Mouse (Mus musculus) ES-E14 (cell line): ENCODE results near the gene Trip12. TPM values are rescaled to one million over a fixed set of nuclear protein-coding genes. Genes with fewer than 3 reads are reported as not detected.

Experiments
- DNase-seq: peaks from one replicate; pipeline ENCODE4 v3.0.0-alpha.2; 2013; ENCODE audit warnings: low read depth, low spot score
- H3K27ac ChIP-seq: 2 replicates; pipeline ENCODE4 v1.5.1; 2012; ENCODE audit warnings: low read depth, mild to moderate bottlenecking, low read length, moderate library complexity, mixed read lengths; ENCODE audit not compliant: poor library complexity, insufficient read depth, severe bottlenecking
- H3K36me3 ChIP-seq: 2 replicates; pipeline ENCODE4 v1.6.1; 2012; ENCODE audit warnings: mild to moderate bottlenecking, low read length, moderate library complexity, mixed read lengths; ENCODE audit not compliant: control insufficient read depth, poor library complexity, insufficient read depth, severe bottlenecking
- H3K4me1 ChIP-seq, 2 experiments: fragments of 150-350 bp in 1 of 2; sonication (generic) in 1 of 2; 2 replicates each; pipeline ENCODE4 v1.6.1; 2012; ENCODE audit warnings: low read length in 2 of 2, mild to moderate bottlenecking in 1 of 2, mixed read lengths in 1 of 2; ENCODE audit not compliant: control insufficient read depth in 2 of 2, insufficient read depth in 2 of 2, poor library complexity in 1 of 2
- H3K4me3 ChIP-seq, 2 experiments: fragments of 150-350 bp in 1 of 2; sonication (generic) in 1 of 2; 2 replicates each; pipeline ENCODE4 v1.5.1; 2012; ENCODE audit warnings: low read length in 2 of 2, low read depth in 1 of 2, mild to moderate bottlenecking in 1 of 2, mixed read lengths in 1 of 2; ENCODE audit not compliant: insufficient read depth in 1 of 2, poor library complexity in 1 of 2, severe bottlenecking in 1 of 2
- H3K9ac ChIP-seq: 2 replicates; pipeline ENCODE4 v1.6.1; 2012; ENCODE audit warnings: low read depth, mild to moderate bottlenecking, low read length, mixed read lengths; ENCODE audit not compliant: poor library complexity, insufficient read depth, severe bottlenecking
- H3K9me3 ChIP-seq: fragments of 150-350 bp; sonication (generic); 2 replicates; pipeline ENCODE4 v1.6.1; 2012; ENCODE audit warnings: low read depth, mild to moderate bottlenecking, low read length; ENCODE audit not compliant: control insufficient read depth, insufficient read depth
- CHD2 ChIP-seq: IDR thresholded peaks from 2 replicates; pipeline ENCODE4 v1.6.1; 2014; ENCODE audit warnings: mild to moderate bottlenecking, low read depth, low read length, inconsistent platforms
- HCFC1 ChIP-seq: IDR thresholded peaks from 2 replicates; pipeline ENCODE4 v1.6.1; 2012; ENCODE audit warnings: low read length, inconsistent platforms, borderline replicate concordance; ENCODE audit not compliant: insufficient read depth
- MAFK ChIP-seq: IDR thresholded peaks from 2 replicates; pipeline ENCODE4 v1.6.1; 2014; ENCODE audit warnings: mild to moderate bottlenecking, low read depth, low read length, inconsistent platforms; ENCODE audit not compliant: insufficient read depth
- ZC3H11A ChIP-seq: IDR thresholded peaks from 2 replicates; pipeline ENCODE4 v1.6.1; 2012; ENCODE audit warnings: low read depth, mild to moderate bottlenecking, inconsistent platforms, low read length, borderline replicate concordance
- ZNF384 ChIP-seq: IDR thresholded peaks from 2 replicates; pipeline ENCODE4 v1.6.1; 2012; ENCODE audit warnings: low read depth, low read length, inconsistent platforms
- in situ Hi-C, 2 experiments: fragments of 600-800 bp; cut with MboI; formaldehyde crosslinking; loops; one replicate each; pipeline ENCODE4 v1.15.1; 2025; ENCODE audit warnings: low sequenced_read_pairs in 2 of 2, inconsistent platforms in 1 of 2; ENCODE audit not compliant: unreplicated experiment in 2 of 2
- total RNA-seq: library from RNA; depleted of rRNA; stranded (reverse); fragments of 300-350 nt; gene quantifications from 2 replicates; pipeline ENCODE4 v1.2.3, GENCODE M21; 2012

The Trip12 gene
- total RNA-seq, 1 experiment, result 425 TPM

GRCm38 (mm10) chr1:84866231-84866630, 25.9 kb upstream of the Trip12 start:
- Histone ChIP-seq H3K4me3 (no peak overlapping the region), H3K4me1 (peaks cover 23 to 26% of the 10 kb centered on the region in 2 experiments), H3K36me3 (no peaks in the 10 kb centered on the region), H3K27ac (peak overlapping the region; percentile 87), H3K9me3 (no peaks in the 10 kb centered on the region), H3K9ac (peak overlapping the region; percentile 32; the same call in 1 of the 2 replicates)
- no peak for DNase-seq
- no peak for TF ChIP-seq ZC3H11A
- 0 out of 2 replicates have a peak, but pooled peaks have one; percentile 47 for TF ChIP-seq ZNF384
- TF ChIP-seq CHD2, result no peak
- no peak for TF ChIP-seq HCFC1
- TF ChIP-seq MAFK, result no peak
- in situ Hi-C loops, result no loop called here

DNA sequence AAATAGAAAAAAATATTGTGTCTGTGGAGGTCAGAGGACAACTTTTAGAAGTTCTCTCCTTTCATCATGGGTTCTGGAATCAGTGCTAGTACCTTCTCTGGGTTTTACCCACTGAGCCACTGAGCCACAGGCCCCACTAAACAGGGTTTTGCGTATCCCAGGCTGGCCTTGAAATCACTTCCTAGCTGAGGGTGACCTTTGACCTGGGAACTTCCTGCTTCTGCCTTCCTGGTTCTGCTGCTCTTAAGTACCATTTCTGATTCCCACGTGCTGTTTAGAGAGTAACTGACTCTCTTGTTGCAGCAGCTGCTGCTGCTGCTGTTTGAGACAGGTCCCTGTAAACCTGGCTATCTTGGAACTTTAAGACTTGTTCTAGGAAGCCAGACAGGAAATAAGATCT, 24.3 kb upstream of the Trip12 start:
- H3K4me3 ChIP-seq, result no peak overlapping the region
- in situ Hi-C loops, result no loop called here
- peak overlapping the region; percentile 83; the same call in 1 of the 2 replicates for H3K27ac ChIP-seq
- no peaks in the 10 kb centered on the region for H3K9me3 ChIP-seq
- TF ChIP-seq HCFC1 (no peak), ZC3H11A (no peak), CHD2 (no peak), ZNF384 (no peak), MAFK (no peak)
- no peak for DNase-seq
- peaks cover 20 to 22% of the 10 kb centered on the region in 2 experiments for H3K4me1 ChIP-seq
- H3K36me3 ChIP-seq, result no peaks in the 10 kb centered on the region
- no peak overlapping the region for H3K9ac ChIP-seq

DNA sequence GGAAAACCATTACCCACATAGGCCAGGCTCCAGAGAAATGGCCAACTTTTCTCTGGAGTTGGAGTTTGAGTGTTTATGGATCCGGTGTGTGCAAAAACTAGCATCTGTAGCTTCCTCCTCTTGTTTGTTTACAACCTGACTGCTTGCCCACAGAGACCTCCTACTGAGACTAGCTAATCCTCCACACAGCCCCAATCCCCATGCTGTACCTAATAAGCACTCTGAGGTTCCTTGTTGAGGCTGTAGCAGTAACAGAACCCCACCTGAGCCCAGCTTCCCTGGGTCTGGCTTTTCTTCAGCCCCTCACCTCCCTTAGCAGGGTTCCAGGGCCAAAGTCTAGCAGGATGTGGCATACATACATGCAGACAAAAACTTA, 20.9 kb upstream of the Trip12 start:
- no peaks in the 10 kb centered on the region for H3K36me3 ChIP-seq
- peak overlapping the region; percentile 95 for H3K27ac ChIP-seq
- H3K4me3 ChIP-seq, result peak overlapping the region in 1 of 2 experiments; percentile 12; a peak in 1 of 4 replicates
- no peak for DNase-seq
- TF ChIP-seq MAFK (no peak), CHD2 (no peak), ZC3H11A (no peak), HCFC1 (no peak), ZNF384 (no peak)
- in situ Hi-C loops, result no loop called here
- peaks cover 24 to 27% of the 10 kb centered on the region in 2 experiments for H3K4me1 ChIP-seq
- no peaks in the 10 kb centered on the region for H3K9me3 ChIP-seq
- peak overlapping the region; percentile 32; the same call in 1 of the 2 replicates for H3K9ac ChIP-seq

DNA sequence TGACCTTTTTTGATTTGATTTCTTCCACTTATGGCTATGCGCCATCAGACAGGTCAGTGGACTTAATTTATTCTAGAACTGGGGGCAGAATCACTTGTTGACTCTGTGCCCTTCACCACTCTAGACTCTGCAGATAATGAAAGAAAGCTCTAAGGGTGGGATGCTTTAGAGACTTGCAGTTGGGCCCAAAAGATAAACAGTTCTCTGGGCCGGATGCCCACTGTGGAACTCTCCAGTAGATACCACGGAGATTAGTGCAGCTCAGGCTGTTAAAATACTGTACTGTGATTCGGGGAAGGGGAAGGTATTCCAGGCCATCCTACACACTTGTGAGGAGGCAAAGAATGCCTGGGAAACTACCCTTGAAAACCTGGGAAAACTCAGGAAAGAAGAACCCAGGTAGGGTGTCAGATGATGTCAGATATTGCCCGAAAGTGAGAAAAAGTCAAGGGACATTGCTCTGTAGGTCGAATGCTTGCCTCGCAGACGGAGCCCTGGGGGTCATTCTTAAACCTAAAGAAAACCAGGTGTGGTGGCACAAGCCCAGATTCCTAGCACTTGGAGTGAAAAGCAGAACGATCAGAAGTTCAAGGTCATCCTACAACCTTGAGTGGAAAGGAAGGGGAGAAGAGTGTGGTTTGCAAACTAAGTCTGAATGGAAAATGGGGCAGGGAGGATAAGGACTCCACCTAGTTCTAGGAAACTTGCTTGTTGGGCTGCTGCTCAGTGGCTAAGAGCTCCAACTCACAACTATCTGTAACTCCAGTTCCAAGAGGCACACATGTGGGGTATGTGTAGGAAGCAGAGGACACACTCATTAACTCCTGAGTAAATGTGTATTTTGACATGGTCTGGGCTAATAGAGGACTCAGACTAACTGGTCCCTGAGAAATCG, 20.3 kb upstream of the Trip12 start:
- Histone ChIP-seq H3K9ac (peak overlapping the region; percentile 32; the same call in 1 of the 2 replicates), H3K9me3 (no peaks in the 10 kb centered on the region), H3K36me3 (no peaks in the 10 kb centered on the region), H3K4me1 (peaks cover 24 to 31% of the 10 kb centered on the region in 2 experiments), H3K4me3 (peak overlapping the region in 1 of 2 experiments; percentile 12; a peak in 2 of 4 replicates), H3K27ac (peak overlapping the region; percentile 95)
- in situ Hi-C loops, result no loop called here
- TF ChIP-seq HCFC1 (no peak), CHD2 (peak; percentile 73), ZNF384 (no peak)
- DNase-seq, result peak; percentile 88
